Mouse (Mus musculus) kidney, embryonic 14.5 days (tissue): ENCODE measurements at regions not wholly inside any gene's neighbourhood (a gene's known extent, or its start where the extent isn't known, plus 50 kb on each side); places are given as distances from the start of the nearest gene placed in this dataset.
A peak's percentile ranks its signal among the peaks of the same experiment; 100 is the strongest.

Experiments used
- ATAC-seq: fragments of 200-750 bp; cut with Nextera tagmentation; 2 replicates; pipeline ENCODE4 v1.8.0; 2017; ENCODE audit warnings: moderate number of reproducible peaks, mild to moderate bottlenecking, moderate TSS enrichment, moderate library complexity; ENCODE audit not compliant: low FRiP score, low TSS enrichment
- H3K27ac ChIP-seq: fragments of 300-500 bp; sonication (generic); 2 replicates; pipeline ENCODE4 v1.5.1; 2014; ENCODE audit warnings: low read depth, mild to moderate bottlenecking, low read length, moderate library complexity, mixed read lengths
- H3K27me3 ChIP-seq: fragments of 300-500 bp; sonication (generic); 2 replicates; pipeline ENCODE4 v1.6.1; 2014; ENCODE audit warnings: mild to moderate bottlenecking, low read length; ENCODE audit not compliant: control insufficient read depth, insufficient read depth
- H3K36me3 ChIP-seq: fragments of 300-500 bp; sonication (generic); 2 replicates; pipeline ENCODE4 v1.6.1; 2014; ENCODE audit warnings: low read length, mixed read lengths; ENCODE audit not compliant: control insufficient read depth, insufficient read depth
- H3K4me1 ChIP-seq: fragments of 300-500 bp; sonication (generic); 2 replicates; pipeline ENCODE4 v1.6.1; 2014; ENCODE audit warnings: low read length, mixed read lengths; ENCODE audit not compliant: control insufficient read depth, insufficient read depth
- H3K4me2 ChIP-seq: fragments of 300-500 bp; sonication (generic); replicated peaks from 2 replicates; pipeline ENCODE4 v1.6.1; 2014; ENCODE audit warnings: low read depth, mild to moderate bottlenecking, low read length
- H3K4me3 ChIP-seq: fragments of 300-500 bp; sonication (generic); 2 replicates; pipeline ENCODE4 v1.5.1; 2014; ENCODE audit warnings: mild to moderate bottlenecking, low read length
- H3K9ac ChIP-seq: fragments of 300-500 bp; sonication (generic); 2 replicates; pipeline ENCODE4 v1.6.1; 2014; ENCODE audit warnings: low read depth, mild to moderate bottlenecking, low read length, moderate library complexity
- H3K9me3 ChIP-seq: fragments of 300-500 bp; sonication (generic); 2 replicates; pipeline ENCODE4 v1.6.1; 2016; ENCODE audit warnings: low read length; ENCODE audit not compliant: control insufficient read depth
- WGBS: fragments of 180-500 bp; shearing (Covaris S2); extraction: QIAGEN DNeasy Blood & Tissue Kit; methylation state at CpG from one replicate; pipeline ENCODE4 v1.1.7; 2014; 5-methylcytosine and 5-hydroxymethylcytosine counted together

DNA sequence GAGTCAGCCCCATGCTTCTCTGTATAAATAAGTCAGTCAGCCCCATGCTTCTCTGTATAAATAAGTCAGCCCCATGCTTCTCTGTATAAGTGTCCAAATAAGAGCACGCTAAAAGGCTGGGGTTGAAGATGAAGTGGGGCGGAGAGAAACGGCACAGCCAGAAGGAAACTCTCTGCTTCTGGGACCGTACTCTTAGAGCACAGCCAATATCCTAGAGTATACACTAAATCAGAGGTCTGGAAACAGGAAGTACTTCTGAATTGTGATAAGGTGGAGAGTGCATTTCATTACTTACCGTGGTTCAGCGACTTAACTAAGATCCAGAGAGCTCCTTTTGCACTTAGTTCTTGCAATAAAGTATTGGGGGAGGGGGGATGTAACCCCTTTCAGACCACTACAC is 112.1 kb upstream of the Foxd3 start:
- H3K36me3 ChIP-seq: no peaks in the 10 kb centered on the region
- H3K27ac ChIP-seq: no peak overlapping the region
- WGBS: 52% methylated on average over 6 of the region's 6 CpGs
- no peak overlapping the region for H3K4me3 ChIP-seq
- no peaks in the 10 kb centered on the region for H3K27me3 ChIP-seq
- no peaks in the 10 kb centered on the region for H3K4me1 ChIP-seq
- H3K4me2 ChIP-seq: no peak overlapping the region
- H3K9me3 ChIP-seq: no peaks in the 10 kb centered on the region
- no peak overlapping the region for H3K9ac ChIP-seq
- no peak for ATAC-seq

- no peak overlapping the region for H3K9ac ChIP-seq
- H3K9me3 ChIP-seq: no peaks in the 10 kb centered on the region
- 28% methylated on average over 3 of the region's 3 CpGs for WGBS
- ATAC-seq: no peak
- H3K27ac ChIP-seq: no peak overlapping the region
- H3K4me3 ChIP-seq: no peak overlapping the region
- no peaks in the 10 kb centered on the region for H3K4me1 ChIP-seq
- H3K27me3 ChIP-seq: no peaks in the 10 kb centered on the region
- no peak overlapping the region for H3K4me2 ChIP-seq
- no peaks in the 10 kb centered on the region for H3K36me3 ChIP-seq
These were observed 110.4 kb upstream of the Foxd3 start for GRCm38 (mm10) chr4:99545742-99546141.

GRCm38 (mm10) chr4:99557963-99558362 is 98.1 kb upstream of the Foxd3 start:
- Histone ChIP-seq H3K4me3 (no peak overlapping the region), H3K9me3 (no peaks in the 10 kb centered on the region), H3K4me1 (no peaks in the 10 kb centered on the region), H3K27me3 (peaks cover 14% of the 10 kb centered on the region; the same call in 1 of the 2 replicates), H3K9ac (no peak overlapping the region), H3K27ac (no peak overlapping the region), H3K4me2 (no peak overlapping the region), H3K36me3 (no peaks in the 10 kb centered on the region)
- ATAC-seq: no peak
- WGBS: 54% methylated on average over 5 of the region's 5 CpGs

DNA sequence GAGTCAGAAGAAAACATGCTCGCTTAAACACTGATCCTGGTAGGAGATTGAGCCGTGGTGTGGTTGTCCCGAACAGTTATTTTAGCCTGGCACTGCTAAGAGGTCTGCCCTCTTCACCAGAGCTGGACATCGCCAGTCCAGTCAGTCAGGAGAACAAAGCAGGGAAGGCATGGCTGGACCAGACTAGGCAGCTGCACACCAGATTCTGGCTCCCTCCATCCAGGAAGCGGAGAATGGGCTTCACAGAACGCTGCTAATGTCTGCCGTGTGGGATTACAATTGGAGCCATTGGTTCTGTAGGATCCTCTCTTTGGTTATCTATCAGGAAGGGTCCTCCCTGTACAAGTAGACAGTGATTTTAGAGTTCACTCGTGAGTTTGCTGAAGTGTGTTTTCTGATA is 95.5 kb upstream of the Foxd3 start:
- H3K9ac ChIP-seq: no peak overlapping the region
- H3K4me2 ChIP-seq: no peak overlapping the region; the same call in 1 of the 2 replicates
- 29% methylated on average over 8 of the region's 8 CpGs for WGBS
- H3K4me3 ChIP-seq: no peak overlapping the region
- peaks cover 14% of the 10 kb centered on the region; the same call in 1 of the 2 replicates for H3K27me3 ChIP-seq
- ATAC-seq: no peak
- no peaks in the 10 kb centered on the region for H3K36me3 ChIP-seq
- no peaks in the 10 kb centered on the region for H3K4me1 ChIP-seq
- no peak overlapping the region for H3K27ac ChIP-seq
- no peaks in the 10 kb centered on the region for H3K9me3 ChIP-seq

- WGBS: 9% methylated on average over 6 of the region's 6 CpGs
- Histone ChIP-seq H3K4me2 (no peak overlapping the region), H3K27ac (no peak overlapping the region), H3K36me3 (no peaks in the 10 kb centered on the region), H3K27me3 (peaks cover 14% of the 10 kb centered on the region; the same call in 1 of the 2 replicates), H3K9me3 (no peaks in the 10 kb centered on the region), H3K4me1 (no peaks in the 10 kb centered on the region), H3K9ac (no peak overlapping the region), H3K4me3 (no peak overlapping the region)
- ATAC-seq: no peak
These were observed 94.6 kb upstream of the Foxd3 start for GRCm38 (mm10) chr4:99561506-99561937.

GRCm38 (mm10) chr4:99565401-99565800 is 90.7 kb upstream of the Foxd3 start:
- H3K4me2 ChIP-seq: no peak overlapping the region
- H3K4me3 ChIP-seq: no peak overlapping the region
- no peak overlapping the region for H3K27ac ChIP-seq
- no peaks in the 10 kb centered on the region for H3K36me3 ChIP-seq
- no peak overlapping the region for H3K9ac ChIP-seq
- H3K9me3 ChIP-seq: no peaks in the 10 kb centered on the region
- 89% methylated on average over 9 of the region's 9 CpGs for WGBS
- ATAC-seq: no peak
- peaks cover 10% of the 10 kb centered on the region; the same call in 1 of the 2 replicates for H3K27me3 ChIP-seq
- no peaks in the 10 kb centered on the region for H3K4me1 ChIP-seq

DNA sequence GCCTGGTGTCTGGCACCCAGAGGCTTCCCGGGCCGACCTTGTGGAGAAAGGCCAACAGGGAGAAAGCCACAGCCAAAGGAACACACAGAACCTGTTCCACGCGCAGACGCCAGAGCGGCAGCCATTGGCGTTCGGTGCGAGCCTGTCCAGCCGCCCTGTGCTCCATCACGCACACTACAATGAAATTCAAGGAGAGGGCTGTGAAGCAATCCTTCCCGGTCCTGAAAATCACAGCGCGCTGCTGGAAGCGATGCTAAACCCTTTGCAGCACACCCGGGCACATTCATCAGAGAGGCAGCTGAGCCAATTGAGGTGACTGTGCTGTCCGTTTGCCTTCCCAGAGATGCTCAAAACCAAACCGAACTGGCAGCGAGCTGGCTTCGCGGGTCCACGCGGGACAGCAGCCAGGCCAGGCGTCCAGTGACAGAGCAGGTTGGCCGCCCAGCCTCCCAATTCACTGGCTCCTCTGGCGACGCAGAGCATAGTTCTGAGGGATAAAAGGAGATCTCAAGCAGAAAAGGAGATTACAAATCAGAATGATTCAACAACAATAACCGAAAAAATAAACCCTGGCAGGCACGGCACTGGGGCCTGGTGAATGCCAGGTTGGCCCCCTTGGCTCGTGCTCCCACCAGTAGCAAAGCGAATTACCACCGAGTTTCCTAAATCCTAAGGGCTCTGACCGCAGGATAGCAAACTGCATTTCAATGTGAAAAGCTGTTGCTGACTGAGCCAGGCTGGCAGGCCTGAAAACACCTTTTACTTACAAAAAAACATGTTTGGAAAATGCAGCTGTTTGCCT is 83.1 kb upstream of the Foxd3 start:
- Histone ChIP-seq H3K27me3 (peaks cover 14% of the 10 kb centered on the region; the same call in 1 of the 2 replicates), H3K9me3 (no peaks in the 10 kb centered on the region), H3K4me2 (peak overlapping the region; percentile 45), H3K36me3 (no peaks in the 10 kb centered on the region), H3K9ac (no peak overlapping the region; the same call in 1 of the 2 replicates), H3K27ac (no peak overlapping the region), H3K4me1 (no peaks in the 10 kb centered on the region; the same call in 1 of the 2 replicates), H3K4me3 (peak overlapping the region; percentile 32)
- 3% methylated on average over 33 of the region's 33 CpGs for WGBS
- ATAC-seq: 0 out of 2 replicates have a peak, but pooled peaks have one; percentile 35

DNA sequence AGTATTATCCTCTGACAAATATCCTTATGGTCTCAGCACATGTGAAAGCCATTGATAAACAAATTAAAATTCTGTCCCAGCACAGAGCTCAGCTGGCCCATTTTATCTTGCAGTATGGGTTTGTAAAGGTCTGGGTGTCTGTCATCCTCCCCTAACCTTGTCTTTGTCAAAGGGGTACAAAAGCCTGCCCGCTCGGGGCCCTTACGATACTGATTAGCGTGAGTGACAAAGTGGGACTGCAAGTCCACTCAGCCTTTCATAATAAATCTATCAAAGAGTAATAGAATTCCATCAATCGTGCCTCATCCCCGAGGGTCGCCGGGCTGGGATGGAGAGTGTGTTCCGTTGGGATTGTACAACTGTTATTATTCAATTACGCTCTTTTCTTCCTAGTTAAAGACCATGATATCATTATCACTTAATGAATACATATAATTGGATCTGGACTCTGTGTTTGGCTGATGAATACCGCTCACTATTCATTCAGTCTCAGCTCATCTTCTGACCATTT is 82.0 kb upstream of the Foxd3 start:
- 40% methylated on average over 11 of the region's 11 CpGs for WGBS
- no peak overlapping the region for H3K9ac ChIP-seq
- ATAC-seq: no peak

DNA sequence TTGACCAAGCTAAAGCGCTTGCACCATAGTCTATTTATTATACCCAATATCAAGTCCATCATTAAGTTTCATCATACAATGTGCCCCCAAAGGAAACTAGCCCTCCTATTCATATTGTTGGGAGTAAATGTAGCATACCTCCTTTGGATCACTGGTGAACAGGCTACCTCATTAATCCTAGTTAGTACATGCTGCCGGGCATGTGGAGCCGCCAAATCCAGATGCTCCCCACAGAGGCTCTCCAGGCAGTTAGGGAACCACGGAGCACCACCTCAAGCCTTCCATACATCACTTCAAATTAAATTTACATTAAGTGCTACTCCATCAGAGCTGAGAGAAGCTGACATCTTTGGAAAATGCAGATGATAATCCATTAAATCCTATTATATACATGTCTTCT is 81.1 kb upstream of the Foxd3 start:
- H3K9ac ChIP-seq: no peak overlapping the region
- H3K27ac ChIP-seq: no peak overlapping the region

More for the DNA sequence above, 82.0 kb upstream of the Foxd3 start:
- no peak overlapping the region for H3K4me3 ChIP-seq
- no peak overlapping the region for H3K4me2 ChIP-seq
- H3K4me1 ChIP-seq: no peaks in the 10 kb centered on the region; the same call in 1 of the 2 replicates
- no peaks in the 10 kb centered on the region for H3K9me3 ChIP-seq
- H3K27ac ChIP-seq: no peak overlapping the region
- H3K27me3 ChIP-seq: peaks cover 14% of the 10 kb centered on the region; the same call in 1 of the 2 replicates
- no peaks in the 10 kb centered on the region for H3K36me3 ChIP-seq

More for the DNA sequence above, 81.1 kb upstream of the Foxd3 start:
- no peaks in the 10 kb centered on the region for H3K9me3 ChIP-seq
- H3K4me1 ChIP-seq: no peaks in the 10 kb centered on the region; the same call in 1 of the 2 replicates
- no peak for ATAC-seq
- no peak overlapping the region for H3K4me3 ChIP-seq
- 39% methylated on average over 4 of the region's 4 CpGs for WGBS
- peaks cover 14% of the 10 kb centered on the region; the same call in 1 of the 2 replicates for H3K27me3 ChIP-seq
- H3K36me3 ChIP-seq: no peaks in the 10 kb centered on the region
- no peak overlapping the region for H3K4me2 ChIP-seq
